Mouse (Mus musculus) limb, embryonic 14.5 days (tissue): ENCODE results near the gene Tesk1. TPM values are rescaled to one million over a fixed set of nuclear protein-coding genes. Genes with fewer than 3 reads are reported as not detected.

Source experiments
- ATAC-seq: fragments of 200-750 bp; cut with Nextera tagmentation; 2 replicates; pipeline ENCODE4 v1.8.0; 2017; ENCODE audit warnings: low read depth, moderate number of reproducible peaks, moderate TSS enrichment; ENCODE audit not compliant: low FRiP score
- DNase-seq: peaks from one replicate; pipeline ENCODE4 v3.0.0-alpha.2; 2015; ENCODE audit warnings: low spot score
- H3K27ac ChIP-seq: fragments of 300-500 bp; sonication (generic); replicated peaks from 2 replicates; pipeline ENCODE4 v1.5.1; 2014; ENCODE audit warnings: low read depth, mild to moderate bottlenecking, low read length, moderate library complexity, mixed read lengths
- H3K27me3 ChIP-seq: fragments of 300-500 bp; sonication (generic); 2 replicates; pipeline ENCODE4 v1.6.1; 2014; ENCODE audit warnings: low read length, mixed read lengths; ENCODE audit not compliant: control insufficient read depth, insufficient read depth
- H3K36me3 ChIP-seq: fragments of 300-500 bp; sonication (generic); 2 replicates; pipeline ENCODE4 v1.6.1; 2014; ENCODE audit warnings: mild to moderate bottlenecking, low read length, moderate library complexity, mixed read lengths; ENCODE audit not compliant: control insufficient read depth, insufficient read depth
- H3K4me1 ChIP-seq: fragments of 300-500 bp; sonication (generic); 2 replicates; pipeline ENCODE4 v1.6.1; 2014; ENCODE audit warnings: antibody characterized with exemption, low read length, mixed read lengths; ENCODE audit not compliant: control insufficient read depth, insufficient read depth
- H3K4me2 ChIP-seq: fragments of 300-500 bp; sonication (generic); replicated peaks from 2 replicates; pipeline ENCODE4 v1.6.1; 2014; ENCODE audit warnings: low read depth, mild to moderate bottlenecking, low read length, moderate library complexity; ENCODE audit not compliant: severe bottlenecking
- H3K4me3 ChIP-seq: fragments of 300-500 bp; sonication (generic); replicated peaks from 2 replicates; pipeline ENCODE4 v1.5.1; 2014; ENCODE audit warnings: low read length
- H3K9ac ChIP-seq: fragments of 300-500 bp; sonication (generic); 2 replicates; pipeline ENCODE4 v1.6.1; 2014; ENCODE audit warnings: mild to moderate bottlenecking, low read depth, low read length, moderate library complexity; ENCODE audit not compliant: severe bottlenecking
- H3K9me3 ChIP-seq: fragments of 300-500 bp; sonication (generic); 2 replicates; pipeline ENCODE4 v1.6.1; 2016; ENCODE audit warnings: low read length; ENCODE audit not compliant: control insufficient read depth
- POLR2A ChIP-seq: fragments of 200-500 bp; IDR thresholded peaks from 2 replicates; pipeline ENCODE4 v1.8.0; 2012; ENCODE audit warnings: inconsistent platforms, mild to moderate bottlenecking, moderate library complexity, borderline replicate concordance; ENCODE audit not compliant: insufficient read depth, insufficient read length; ENCODE audit errors: extremely low read depth
- WGBS: fragments of 180-500 bp; shearing (Covaris S2); extraction: QIAGEN DNeasy Blood & Tissue Kit; methylation state at CpG from one replicate; pipeline ENCODE4 v1.1.7; 2014; 5-methylcytosine and 5-hydroxymethylcytosine counted together
- polyA plus RNA-seq, 2 experiments: library from polyadenylated mRNA; depleted of rRNA in 1 of 2; stranded (reverse) in 1 of 2; unstranded in 1 of 2; fragments of >200 nt; fragmentation: Nextera tagmentation in 1 of 2; extraction: Ambion mirVana in 1 of 2; gene quantifications; 2 replicates each; pipeline versions ENCODE4 v1.2.1 to v1.2.3; 2012 to 2014

The Tesk1 gene
- polyA plus RNA-seq, 2 experiments: 15.8 to 47.4 TPM

- Histone ChIP-seq H3K9ac (peak within 1 kb of the TSS; percentile 40), H3K36me3 (no peaks in the 10 kb centered on the region), H3K27ac (no peak within 1 kb of the TSS), H3K27me3 (peaks cover 30% of the 10 kb centered on the region), H3K4me3 (peak within 1 kb of the TSS; percentile 25), H3K4me2 (peak within 1 kb of the TSS; percentile 44), H3K9me3 (no peaks in the 10 kb centered on the region), H3K4me1 (peaks cover 17% of the 10 kb centered on the region)
- ATAC-seq: no peak
- TF ChIP-seq POLR2A: no peak
- no peak for DNase-seq
- WGBS: 27% methylated on average over 20 of the region's 20 CpGs
These were observed 12.5 kb downstream of the Tesk1 start, which contains the start of gene Cd72 for GRCm38 (mm10) chr4:43454041-43454836. Gene Cd72 (minus strand): TSS chr4:43454628.

DNA sequence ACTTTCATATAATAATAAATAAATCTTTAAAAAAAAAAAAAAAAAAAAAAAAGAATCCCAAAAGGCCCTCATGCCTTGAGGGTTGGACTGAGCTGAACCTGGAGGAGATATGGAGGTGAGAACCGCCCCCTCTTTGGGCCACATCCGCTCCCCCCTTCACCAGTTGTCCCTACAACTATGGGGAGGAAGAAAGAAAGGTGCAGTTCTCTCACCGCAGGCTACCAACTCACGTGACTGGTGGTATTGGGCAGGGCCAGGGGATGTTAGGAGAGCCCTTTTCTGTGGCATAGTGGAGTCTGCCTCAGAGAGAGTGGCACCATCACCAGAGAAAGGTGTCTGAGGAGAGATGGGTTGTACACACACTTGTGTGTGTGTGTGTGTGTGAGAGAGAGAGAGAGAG, 14.7 kb downstream of the Tesk1 start:
- H3K27me3 ChIP-seq: peaks cover 30% of the 10 kb centered on the region
- no peak overlapping the region for H3K27ac ChIP-seq
- H3K4me3 ChIP-seq: no peak overlapping the region
- no peaks in the 10 kb centered on the region for H3K9me3 ChIP-seq
- peaks cover 17% of the 10 kb centered on the region for H3K4me1 ChIP-seq
- no peaks in the 10 kb centered on the region for H3K36me3 ChIP-seq
- no peak overlapping the region for H3K4me2 ChIP-seq
- H3K9ac ChIP-seq: no peak overlapping the region
- ATAC-seq: no peak
- no peak for DNase-seq
- WGBS: 34% methylated on average over 4 of the region's 4 CpGs
- TF ChIP-seq POLR2A: no peak

DNA sequence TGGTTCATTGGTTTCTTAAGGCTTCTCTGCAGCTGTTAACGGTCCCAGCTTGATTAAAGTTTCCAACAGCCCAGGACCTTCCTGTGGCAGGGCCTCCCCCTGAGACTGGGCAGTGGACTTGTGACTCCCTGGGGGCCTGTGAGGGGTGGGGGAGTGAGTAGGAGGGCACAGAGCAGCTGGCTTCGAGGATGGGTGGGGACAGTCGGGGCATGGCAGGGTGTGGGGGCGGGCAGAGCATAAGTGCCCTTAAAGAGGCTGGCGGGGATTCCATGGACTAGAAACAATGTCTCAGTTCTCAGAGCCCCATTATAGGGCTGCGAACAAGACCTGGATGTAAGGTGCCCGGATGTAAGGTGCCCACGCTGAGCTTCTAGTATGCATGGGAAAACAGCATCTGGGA, 15.4 kb downstream of the Tesk1 start:
- H3K27ac ChIP-seq: no peak overlapping the region
- WGBS: 18% methylated on average over 8 of the region's 8 CpGs
- no peak overlapping the region for H3K9ac ChIP-seq
- H3K36me3 ChIP-seq: no peaks in the 10 kb centered on the region
- no peak overlapping the region for H3K4me2 ChIP-seq
- ATAC-seq (no peak), DNase-seq (no peak)
- H3K27me3 ChIP-seq: peaks cover 29% of the 10 kb centered on the region
- H3K4me1 ChIP-seq: peaks cover 17% of the 10 kb centered on the region
- no peaks in the 10 kb centered on the region for H3K9me3 ChIP-seq
- H3K4me3 ChIP-seq: no peak overlapping the region
- TF ChIP-seq POLR2A: no peak

DNA sequence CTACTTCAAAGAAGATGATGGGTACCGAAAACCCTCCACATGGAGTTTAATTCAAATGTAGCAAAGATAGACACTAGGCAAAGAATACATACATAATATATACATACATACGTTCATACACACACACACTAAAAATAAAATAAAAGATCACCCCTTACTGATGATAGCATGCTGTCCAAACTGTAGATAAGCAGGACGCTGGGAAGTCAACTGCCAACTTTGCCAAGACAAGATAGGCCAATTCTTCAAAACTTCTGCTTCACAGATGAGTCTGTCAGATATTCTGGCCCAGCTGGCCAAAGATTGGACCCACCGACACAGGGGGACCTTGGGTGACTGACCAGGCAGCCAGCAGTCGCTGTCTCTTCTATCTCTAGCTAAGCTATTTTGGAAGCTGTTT, 21.4 kb downstream of the Tesk1 start:
- no peak for DNase-seq
- no peak for TF ChIP-seq POLR2A

DNA sequence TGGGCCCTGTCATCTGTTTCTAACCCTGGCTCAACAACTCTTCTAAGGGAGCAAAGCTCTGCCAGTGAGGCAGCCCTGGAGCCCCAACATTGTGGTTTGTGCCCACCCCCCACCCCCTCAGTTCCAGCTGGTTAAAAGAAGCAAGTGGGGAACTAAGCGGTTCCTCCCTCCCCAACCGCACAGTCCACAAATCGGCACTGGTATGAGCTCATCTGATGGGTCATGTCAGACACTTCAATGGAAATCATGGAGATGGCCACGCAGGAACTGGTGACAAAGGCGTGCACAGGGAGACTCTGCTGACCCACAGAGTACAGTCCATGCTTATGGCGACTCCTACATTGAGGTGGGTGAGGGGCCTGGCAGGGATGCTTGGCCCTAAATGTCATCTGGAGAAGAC, 24.2 kb downstream of the Tesk1 start:
- no peak for DNase-seq
- no peaks in the 10 kb centered on the region for H3K4me1 ChIP-seq
- ATAC-seq: no peak
- H3K9me3 ChIP-seq: no peaks in the 10 kb centered on the region
- H3K9ac ChIP-seq: no peak overlapping the region
- no peaks in the 10 kb centered on the region for H3K36me3 ChIP-seq
- H3K27me3 ChIP-seq: no peaks in the 10 kb centered on the region
- no peak overlapping the region for H3K4me3 ChIP-seq
- WGBS: 88% methylated on average over 6 of the region's 6 CpGs
- no peak overlapping the region for H3K4me2 ChIP-seq
- no peak for TF ChIP-seq POLR2A
- no peak overlapping the region for H3K27ac ChIP-seq

More for the DNA sequence above, 21.4 kb downstream of the Tesk1 start:
- WGBS: 92% methylated on average over 5 of the region's 5 CpGs
- Histone ChIP-seq H3K4me3 (no peak overlapping the region), H3K36me3 (no peaks in the 10 kb centered on the region), H3K9me3 (no peaks in the 10 kb centered on the region), H3K9ac (no peak overlapping the region), H3K27me3 (no peaks in the 10 kb centered on the region), H3K4me1 (no peaks in the 10 kb centered on the region), H3K4me2 (no peak overlapping the region), H3K27ac (no peak overlapping the region)
- ATAC-seq: no peak
